Mouse (Mus musculus) thymus, adult 2 months (tissue): Measurements from ENCODE around the gene C1qtnf5. TPM values are rescaled to one million over a fixed set of nuclear protein-coding genes. Genes with fewer than 3 reads are reported as not detected.

Experiments
- DNase-seq: peaks from one replicate; pipeline ENCODE4 v3.0.0; 2021
- H3K27ac ChIP-seq: fragments of 200-500 bp; 2 replicates; pipeline ENCODE4 v1.5.1; 2012; ENCODE audit warnings: low read length, control low read depth; ENCODE audit not compliant: control insufficient read depth, insufficient read depth
- H3K27me3 ChIP-seq: fragments of 200-500 bp; 2 replicates; pipeline ENCODE4 v1.6.1; 2012; ENCODE audit warnings: mild to moderate bottlenecking, low read length, moderate library complexity, mixed read lengths; ENCODE audit not compliant: control insufficient read depth, insufficient read depth
- H3K36me3 ChIP-seq: fragments of 200-500 bp; 2 replicates; pipeline ENCODE4 v1.6.1; 2012; ENCODE audit warnings: mild to moderate bottlenecking, low read length, moderate library complexity; ENCODE audit not compliant: control insufficient read depth, insufficient read depth
- H3K4me1 ChIP-seq: fragments of 200-500 bp; replicated peaks from 2 replicates; pipeline ENCODE4 v1.6.1; 2012; ENCODE audit warnings: low read length; ENCODE audit not compliant: control insufficient read depth, insufficient read depth
- H3K4me3 ChIP-seq: fragments of 200-500 bp; 2 replicates; pipeline ENCODE4 v1.5.1; 2012; ENCODE audit warnings: mild to moderate bottlenecking, low read length, control low read depth, moderate library complexity; ENCODE audit not compliant: control insufficient read depth, insufficient read depth
- CTCF ChIP-seq: fragments of 200-500 bp; IDR thresholded peaks from 2 replicates; pipeline ENCODE4 v1.5.1; 2012; ENCODE audit warnings: mild to moderate bottlenecking, control low read depth, low read length, moderate library complexity, borderline replicate concordance; ENCODE audit not compliant: control insufficient read depth, poor library complexity, insufficient read depth; ENCODE audit errors: extremely low read depth
- POLR2A ChIP-seq: fragments of 200-500 bp; IDR thresholded peaks from 2 replicates; pipeline ENCODE4 v1.6.1; 2012; ENCODE audit warnings: mild to moderate bottlenecking, low read length, control low read depth, moderate library complexity; ENCODE audit not compliant: control insufficient read depth, poor library complexity, insufficient read depth; ENCODE audit errors: extremely low read depth
- WGBS: fragments of 180-500 bp; shearing (Covaris S2); methylation state at CpG from one replicate; pipeline ENCODE4 v1.1.7; 2018; 5-methylcytosine and 5-hydroxymethylcytosine counted together
- polyA plus RNA-seq: library from polyadenylated mRNA; depleted of rRNA; stranded (reverse); fragments of >200 nt; gene quantifications from 2 replicates; pipeline ENCODE4 v1.2.3, GENCODE M21; 2012

Gene C1qtnf5
- polyA plus RNA-seq, 1 experiment, result 5.0 TPM

GRCm38 (mm10) chr9:44113105-44113789 lies 6.2 kb downstream of the C1qtnf5 start, which contains the start of the genes Gm49380 and Rnf26:
Gene Gm49380, minus strand, starts transcription at chr9:44113500.
Gene Rnf26, minus strand, starts transcription at chr9:44113517.
- no peak within 1 kb of the TSS for H3K27ac ChIP-seq
- WGBS, result under 1% methylated on average over 51 of the region's 51 CpGs
- H3K27me3 ChIP-seq, result no peaks in the 10 kb centered on the region
- DNase-seq, result peak; percentile 97
- peaks cover 40% of the 10 kb centered on the region for H3K4me1 ChIP-seq
- H3K4me3 ChIP-seq, result peak within 1 kb of the TSS; percentile 67
- peak; percentile 72; the same call in 1 of the 2 replicates for TF ChIP-seq POLR2A
- TF ChIP-seq CTCF, result 0 out of 2 replicates have a peak, but pooled peaks have one; percentile 12
- H3K36me3 ChIP-seq, result no peaks in the 10 kb centered on the region

GRCm38 (mm10) chr9:44114453-44114852 lies 7.4 kb downstream of the C1qtnf5 start:
- TF ChIP-seq POLR2A (no peak), CTCF (no peak)
- Histone ChIP-seq H3K27me3 (no peaks in the 10 kb centered on the region), H3K4me1 (peaks cover 37% of the 10 kb centered on the region), H3K4me3 (no peak overlapping the region), H3K27ac (peak overlapping the region; percentile 35; the same call in 1 of the 2 replicates), H3K36me3 (no peaks in the 10 kb centered on the region)
- WGBS, result 91% methylated on average over 2 of the region's 2 CpGs
- no peak for DNase-seq

GRCm38 (mm10) chr9:44115599-44115998 lies 8.6 kb downstream of the C1qtnf5 start:
- Histone ChIP-seq H3K27me3 (no peaks in the 10 kb centered on the region), H3K4me1 (peaks cover 29% of the 10 kb centered on the region), H3K27ac (peak overlapping the region; percentile 76), H3K36me3 (no peaks in the 10 kb centered on the region), H3K4me3 (no peak overlapping the region)
- no peak for TF ChIP-seq CTCF
- no peak for TF ChIP-seq POLR2A
- DNase-seq, result no peak
- WGBS, result 45% methylated on average over 9 of the region's 9 CpGs

GRCm38 (mm10) chr9:44116182-44116581 lies 9.1 kb downstream of the C1qtnf5 start:
- Histone ChIP-seq H3K4me1 (peaks cover 29% of the 10 kb centered on the region), H3K4me3 (no peak overlapping the region), H3K36me3 (no peaks in the 10 kb centered on the region), H3K27ac (peak overlapping the region; percentile 76; the same call in 1 of the 2 replicates), H3K27me3 (no peaks in the 10 kb centered on the region)
- TF ChIP-seq POLR2A, result no peak
- TF ChIP-seq CTCF, result no peak
- DNase-seq, result no peak
- 95% methylated on average over 4 of the region's 4 CpGs for WGBS

- TF ChIP-seq POLR2A (no peak), CTCF (peak; percentile 82; the same call in 1 of the 2 replicates)
- H3K27ac ChIP-seq, result no peak overlapping the region
- no peaks in the 10 kb centered on the region for H3K27me3 ChIP-seq
- WGBS, result 59% methylated on average over 5 of the region's 5 CpGs
- H3K4me3 ChIP-seq, result no peak overlapping the region
- peak; percentile 67 for DNase-seq
- no peaks in the 10 kb centered on the region for H3K36me3 ChIP-seq
- H3K4me1 ChIP-seq, result peaks cover 23% of the 10 kb centered on the region
Observed at GRCm38 (mm10) chr9:44119011-44119410, 12.0 kb downstream of the C1qtnf5 start.

- Histone ChIP-seq H3K27me3 (no peaks in the 10 kb centered on the region), H3K4me3 (no peak overlapping the region), H3K4me1 (peaks cover 17% of the 10 kb centered on the region), H3K27ac (no peak overlapping the region), H3K36me3 (no peaks in the 10 kb centered on the region)
- no peak for DNase-seq
- TF ChIP-seq POLR2A (no peak), CTCF (no peak)
- WGBS, result 93% methylated on average over 8 of the region's 8 CpGs
Observed at GRCm38 (mm10) chr9:44119948-44120465, 13.0 kb downstream of the C1qtnf5 start.

- TF ChIP-seq POLR2A (no peak), CTCF (no peak)
- Histone ChIP-seq H3K36me3 (no peaks in the 10 kb centered on the region), H3K4me1 (no peaks in the 10 kb centered on the region), H3K27ac (no peak overlapping the region), H3K4me3 (no peak overlapping the region), H3K27me3 (no peaks in the 10 kb centered on the region)
- WGBS, result 67% methylated on average over 6 of the region's 6 CpGs
- no peak for DNase-seq
Observed at GRCm38 (mm10) chr9:44124317-44124716, 17.3 kb downstream of the C1qtnf5 start.
